Mouse (Mus musculus): Measurements from ENCODE around the gene Gm30737. TPM values are rescaled to one million over a fixed set of nuclear protein-coding genes. Genes with fewer than 3 reads are reported as not detected.
"Not testable (repeated sequence)": the region's sequence is repeated elsewhere in the genome, so short reads cannot be mapped to it uniquely, and the experiment has no call there.

Gene Gm30737
- polyA plus RNA-seq (2012; rRNA removed): not detected in 2 replicates

DNA sequence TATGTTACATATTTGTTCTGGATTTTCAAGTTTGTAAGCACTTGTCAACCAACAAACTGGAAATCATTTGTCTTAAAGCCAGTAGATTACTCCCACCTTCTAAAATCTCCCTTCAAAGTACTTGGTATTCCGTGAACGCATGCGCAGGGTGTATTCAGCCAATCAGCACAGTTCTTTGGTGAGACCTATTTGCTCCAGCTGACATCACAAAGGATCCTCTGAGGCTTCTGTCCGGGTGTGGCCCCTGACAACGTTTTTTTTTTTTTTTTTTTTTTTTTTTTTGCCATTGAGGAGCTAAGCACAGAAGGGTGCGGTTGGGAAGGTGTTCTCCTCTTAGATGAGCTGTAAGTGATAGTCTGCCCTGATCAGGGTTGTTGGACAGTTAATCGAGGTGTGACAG lies at the start of gene Gm30737:
Gene Gm30737, plus strand, starts transcription at position 301 of the 400 bp plus-strand sequence.
- no CpG with 5 or more reads among the region's 7 CpGs for WGBS

More for the DNA sequence above, at the start of gene Gm30737:
- H3K4me1 ChIP-seq (ENCODE audit: control insufficient read depth, insufficient read depth, low read length); H3K4me3 ChIP-seq (replicated peaks; ENCODE audit: extremely low read depth, low read depth, low read length); DNase-seq: not testable (repeated sequence)
